Mouse (Mus musculus): ENCODE measurements at regions not wholly inside any gene's neighbourhood (a gene's known extent, or its start where the extent isn't known, plus 50 kb on each side); places are given as distances from the start of the nearest gene placed in this dataset.
A peak's percentile ranks its signal among the peaks of the same experiment; 100 is the strongest.

- 91% methylated on average over 4 of the region's 4 CpGs for WGBS
- DNase-seq (ENCODE audit: low read depth, low spot score): no peak
These were observed 606.3 kb upstream of the Dmac1 start for GRCm38 (mm10) chr4:75884371-75884770.

GRCm38 (mm10) chr4:75869771-75870170 lies 591.7 kb upstream of the Dmac1 start:
- WGBS: 88% methylated on average over 1 of the region's 1 CpGs
- DNase-seq (ENCODE audit: low read depth, low spot score): no peak

GRCm38 (mm10) chr4:75861076-75861475 lies 583.0 kb upstream of the Dmac1 start:
- DNase-seq (ENCODE audit: low read depth, low spot score): no peak
- 57% methylated on average over 2 of the region's 2 CpGs for WGBS

GRCm38 (mm10) chr4:75857769-75858408 lies 579.8 kb upstream of the Dmac1 start:
- 81% methylated on average over 2 of the region's 2 CpGs for WGBS
- no peak for DNase-seq (ENCODE audit: low read depth, low spot score)

GRCm38 (mm10) chr4:75855688-75856296 lies 577.7 kb upstream of the Dmac1 start:
- no peak for DNase-seq (ENCODE audit: low read depth, low spot score)
- 69% methylated on average over 6 of the region's 6 CpGs for WGBS

- no peak for DNase-seq (ENCODE audit: low read depth, low spot score)
- 89% methylated on average over 2 of the region's 2 CpGs for WGBS
These were observed 572.2 kb upstream of the Dmac1 start for GRCm38 (mm10) chr4:75850343-75850742.

- DNase-seq (ENCODE audit: low read depth, low spot score): peak; percentile 43
- 35% methylated on average over 6 of the region's 6 CpGs for WGBS
These were observed 569.7 kb upstream of the Dmac1 start for GRCm38 (mm10) chr4:75847675-75848385.

GRCm38 (mm10) chr4:75845021-75845420 lies 566.9 kb upstream of the Dmac1 start:
- DNase-seq (ENCODE audit: low read depth, low spot score): no peak
- WGBS: 63% methylated on average over 3 of the region's 3 CpGs

- 68% methylated on average over 4 of the region's 4 CpGs for WGBS
- no peak for DNase-seq (ENCODE audit: low read depth, low spot score)
These were observed 560.5 kb upstream of the Dmac1 start for GRCm38 (mm10) chr4:75838619-75839018.

- DNase-seq (ENCODE audit: low read depth, low spot score): no peak
- WGBS: 29% methylated on average over 3 of the region's 3 CpGs
These were observed 549.1 kb upstream of the Dmac1 start for GRCm38 (mm10) chr4:75827082-75827711.

- 32% methylated on average over 2 of the region's 2 CpGs for WGBS
These were observed 541.1 kb upstream of the Dmac1 start for GRCm38 (mm10) chr4:75819193-75819603.

GRCm38 (mm10) chr4:75816026-75816425 lies 537.9 kb upstream of the Dmac1 start:
- no peak for DNase-seq (ENCODE audit: low read depth, low spot score)
- WGBS: 94% methylated on average over 4 of the region's 4 CpGs

More at GRCm38 (mm10) chr4:75819193-75819603, 541.1 kb upstream of the Dmac1 start:
- peak; percentile 29 for DNase-seq (ENCODE audit: low read depth, low spot score)

GRCm38 (mm10) chr4:75812266-75812665 lies 534.2 kb upstream of the Dmac1 start:
- DNase-seq (ENCODE audit: low read depth, low spot score): no peak
- 88% methylated on average over 2 of the region's 2 CpGs for WGBS

GRCm38 (mm10) chr4:75801870-75802269 lies 523.8 kb upstream of the Dmac1 start:
- no peak for DNase-seq (ENCODE audit: low read depth, low spot score)
- 67% methylated on average over 4 of the region's 4 CpGs for WGBS

- DNase-seq (ENCODE audit: low read depth, low spot score): no peak
- 73% methylated on average over 4 of the region's 4 CpGs for WGBS
These were observed 523.1 kb upstream of the Dmac1 start for GRCm38 (mm10) chr4:75801156-75801555.

- no peak for DNase-seq (ENCODE audit: low read depth, low spot score)
These were observed 513.7 kb upstream of the Dmac1 start for GRCm38 (mm10) chr4:75791789-75792188.

GRCm38 (mm10) chr4:75790920-75791589 lies 513.0 kb upstream of the Dmac1 start:
- no peak for DNase-seq (ENCODE audit: low read depth, low spot score)
- WGBS: 65% methylated on average over 1 of the region's 1 CpGs

- no peak for DNase-seq (ENCODE audit: low read depth, low spot score)
- 77% methylated on average over 3 of the region's 3 CpGs for WGBS
These were observed 509.3 kb upstream of the Dmac1 start for GRCm38 (mm10) chr4:75787405-75787804.

GRCm38 (mm10) chr4:75786391-75786790 lies 508.3 kb upstream of the Dmac1 start:
- no peak for DNase-seq (ENCODE audit: low read depth, low spot score)
- 89% methylated on average over 4 of the region's 4 CpGs for WGBS

GRCm38 (mm10) chr4:75779492-75779891 lies 501.4 kb upstream of the Dmac1 start:
- 84% methylated on average over 1 of the region's 1 CpGs for WGBS
- DNase-seq (ENCODE audit: low read depth, low spot score): no peak
